Mouse (Mus musculus): ENCODE results near the gene Tcf25. TPM values are rescaled to one million over a fixed set of nuclear protein-coding genes. Genes with fewer than 3 reads are reported as not detected.

The Tcf25 gene
- polyA plus RNA-seq, 1 experiment from 2014 or later = 207 TPM

DNA sequence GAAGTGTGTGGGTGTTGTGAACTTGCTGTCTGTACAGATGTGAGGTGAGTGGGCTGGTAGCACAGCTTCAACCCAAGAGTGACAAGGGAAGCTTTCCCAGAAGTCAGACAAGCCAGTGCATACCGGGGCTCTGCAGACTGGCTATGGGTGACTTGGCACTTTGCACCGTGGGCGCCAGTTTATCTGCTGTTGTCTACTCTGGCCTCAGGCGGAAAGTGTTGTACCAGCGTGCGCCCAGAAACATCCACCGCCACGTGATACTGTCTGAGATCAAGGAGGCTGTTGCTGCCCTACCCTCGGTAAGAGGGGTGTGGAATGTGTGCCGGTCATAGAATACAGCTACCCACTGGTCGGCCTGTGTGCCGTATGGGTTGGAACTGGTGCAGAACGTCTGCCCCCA lies 24.8 kb downstream of the Tcf25 start:
- 95% methylated on average over 13 of the region's 13 CpGs for WGBS
- no peak overlapping the region for H3K4me2 ChIP-seq
- no peaks in the 10 kb centered on the region for H3K9me3 ChIP-seq (replicated peaks)
- H3K4me1 ChIP-seq = no peaks in the 10 kb centered on the region
- H3K4me3 ChIP-seq = no peak overlapping the region
- H3K9ac ChIP-seq = no peak overlapping the region
- H3K36me3 ChIP-seq (ENCODE audit: poor library complexity, severe bottlenecking) = peaks cover 99% of the 10 kb centered on the region
- H3K27me3 ChIP-seq = no peaks in the 10 kb centered on the region
- ATAC-seq = no peak
- no peak overlapping the region for H3K27ac ChIP-seq

- Histone ChIP-seq H3K4me3 (no peak overlapping the region), H3K36me3 (ENCODE audit: poor library complexity, severe bottlenecking) (peaks cover 66% of the 10 kb centered on the region), H3K27me3 (no peaks in the 10 kb centered on the region), H3K9me3 (replicated peaks) (no peaks in the 10 kb centered on the region), H3K4me2 (no peak overlapping the region), H3K9ac (no peak overlapping the region), H3K27ac (no peak overlapping the region), H3K4me1 (peaks cover 3% of the 10 kb centered on the region; the same call in 1 of the 2 replicates)
- 93% methylated on average over 9 of the region's 9 CpGs for WGBS
- no peak for ATAC-seq
Observed at GRCm38 (mm10) chr8:123401936-123402335, 28.4 kb downstream of the Tcf25 start.

GRCm38 (mm10) chr8:123402730-123403326 lies 29.3 kb downstream of the Tcf25 start:
- Histone ChIP-seq H3K27me3 (no peaks in the 10 kb centered on the region), H3K27ac (no peak overlapping the region), H3K9ac (no peak overlapping the region), H3K4me1 (peaks cover 8% of the 10 kb centered on the region; the same call in 1 of the 2 replicates), H3K9me3 (replicated peaks) (no peaks in the 10 kb centered on the region), H3K36me3 (ENCODE audit: poor library complexity, severe bottlenecking) (peaks cover 57% of the 10 kb centered on the region), H3K4me2 (no peak overlapping the region), H3K4me3 (no peak overlapping the region)
- WGBS = 93% methylated on average over 9 of the region's 9 CpGs
- no peak for ATAC-seq

- peaks cover 22% of the 10 kb centered on the region for H3K4me1 ChIP-seq
- peak overlapping the region; percentile 25; the same call in 1 of the 2 replicates for H3K27ac ChIP-seq
- H3K4me3 ChIP-seq = no peak overlapping the region
- no peak overlapping the region for H3K4me2 ChIP-seq
- peaks cover 40% of the 10 kb centered on the region for H3K36me3 ChIP-seq (ENCODE audit: poor library complexity, severe bottlenecking)
- H3K9me3 ChIP-seq (replicated peaks) = no peaks in the 10 kb centered on the region
- no peak overlapping the region for H3K9ac ChIP-seq
- no peak for ATAC-seq
- WGBS = 49% methylated on average over 8 of the region's 8 CpGs
- no peaks in the 10 kb centered on the region for H3K27me3 ChIP-seq
Observed at GRCm38 (mm10) chr8:123404521-123404920, 31.0 kb downstream of the Tcf25 start.

GRCm38 (mm10) chr8:123406786-123407185 lies 33.2 kb downstream of the Tcf25 start, which contains the start of gene Mc1r:
Gene Mc1r, plus strand, starts transcription at chr8:123407107.
- WGBS = 6% methylated on average over 4 of the region's 4 CpGs
- Histone ChIP-seq H3K4me3 (no peak within 1 kb of the TSS), H3K9ac (no peak within 1 kb of the TSS), H3K9me3 (replicated peaks) (no peaks in the 10 kb centered on the region), H3K4me2 (no peak within 1 kb of the TSS), H3K36me3 (ENCODE audit: poor library complexity, severe bottlenecking) (peaks cover 17% of the 10 kb centered on the region), H3K27ac (no peak within 1 kb of the TSS), H3K27me3 (no peaks in the 10 kb centered on the region), H3K4me1 (peaks cover 32% of the 10 kb centered on the region)
- ATAC-seq = no peak

- 90% methylated on average over 13 of the region's 13 CpGs for WGBS
- H3K4me3 ChIP-seq = no peak overlapping the region
- no peak overlapping the region for H3K4me2 ChIP-seq
- no peaks in the 10 kb centered on the region for H3K27me3 ChIP-seq
- peaks cover 32% of the 10 kb centered on the region for H3K4me1 ChIP-seq
- no peak overlapping the region for H3K27ac ChIP-seq
- no peaks in the 10 kb centered on the region for H3K9me3 ChIP-seq (replicated peaks)
- ATAC-seq = no peak
- H3K36me3 ChIP-seq (ENCODE audit: poor library complexity, severe bottlenecking) = peaks cover 10% of the 10 kb centered on the region
- H3K9ac ChIP-seq = no peak overlapping the region
Observed at GRCm38 (mm10) chr8:123407612-123408011, 34.1 kb downstream of the Tcf25 start.

GRCm38 (mm10) chr8:123408586-123409544 lies 35.3 kb downstream of the Tcf25 start:
- H3K4me1 ChIP-seq = peaks cover 42% of the 10 kb centered on the region
- H3K9me3 ChIP-seq (replicated peaks) = no peaks in the 10 kb centered on the region
- no peaks in the 10 kb centered on the region for H3K27me3 ChIP-seq
- H3K27ac ChIP-seq = peak overlapping the region; percentile 98; the same call in 1 of the 2 replicates
- 84% methylated on average over 9 of the region's 9 CpGs for WGBS
- peak overlapping the region; percentile 100 for H3K9ac ChIP-seq
- no peaks in the 10 kb centered on the region for H3K36me3 ChIP-seq (ENCODE audit: poor library complexity, severe bottlenecking)
- H3K4me3 ChIP-seq = peak overlapping the region; percentile 94; the same call in 1 of the 2 replicates
- H3K4me2 ChIP-seq = peak overlapping the region; percentile 93
- ATAC-seq = no peak

DNA sequence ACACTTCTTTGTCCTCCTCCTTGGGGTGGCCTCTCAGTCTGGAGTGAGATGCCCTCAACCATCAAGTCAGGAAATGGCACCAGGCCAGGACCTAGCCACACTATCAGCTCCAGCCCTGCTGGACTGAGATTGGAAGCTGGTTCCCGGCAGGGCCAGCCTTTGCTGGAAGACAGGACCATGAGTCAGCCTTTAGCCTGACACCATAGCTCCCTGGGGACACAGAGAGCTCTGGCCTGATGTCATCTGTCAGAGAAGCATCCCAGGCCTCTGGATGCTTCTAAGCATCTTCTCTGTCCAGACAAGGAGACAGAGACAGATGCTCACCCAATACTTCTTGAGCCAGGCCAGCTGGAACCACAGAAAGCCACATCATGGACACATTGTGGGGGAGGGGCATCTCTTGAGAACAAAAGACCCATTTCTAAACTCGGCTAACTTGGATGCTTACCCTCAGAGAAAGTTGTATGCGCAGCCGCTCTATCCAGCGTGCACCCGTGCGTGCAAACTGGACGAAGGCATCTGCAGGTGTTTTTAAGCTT lies 36.6 kb downstream of the Tcf25 start:
- ATAC-seq = no peak
- H3K36me3 ChIP-seq (ENCODE audit: poor library complexity, severe bottlenecking) = no peaks in the 10 kb centered on the region
- H3K9me3 ChIP-seq (replicated peaks) = no peaks in the 10 kb centered on the region
- peak overlapping the region; percentile 93 for H3K4me2 ChIP-seq
- peak overlapping the region; percentile 94 for H3K4me3 ChIP-seq
- H3K27me3 ChIP-seq = no peaks in the 10 kb centered on the region
- H3K9ac ChIP-seq = peak overlapping the region; percentile 100
- peak overlapping the region; percentile 98 for H3K27ac ChIP-seq
- H3K4me1 ChIP-seq = peaks cover 50% of the 10 kb centered on the region
- WGBS = 20% methylated on average over 8 of the region's 8 CpGs

- peaks cover 56% of the 10 kb centered on the region for H3K4me1 ChIP-seq
- no peaks in the 10 kb centered on the region for H3K9me3 ChIP-seq (replicated peaks)
- no peaks in the 10 kb centered on the region for H3K27me3 ChIP-seq
- no peaks in the 10 kb centered on the region for H3K36me3 ChIP-seq (ENCODE audit: poor library complexity, severe bottlenecking)
- H3K4me3 ChIP-seq = peak overlapping the region; percentile 94
- no peak; the same call in 1 of the 2 replicates for ATAC-seq
- peak overlapping the region; percentile 93 for H3K4me2 ChIP-seq
- H3K27ac ChIP-seq = peak overlapping the region; percentile 98
- H3K9ac ChIP-seq = peak overlapping the region; percentile 100
- 3% methylated on average over 11 of the region's 11 CpGs for WGBS
Observed at GRCm38 (mm10) chr8:123410788-123411187, 37.2 kb downstream of the Tcf25 start.

DNA sequence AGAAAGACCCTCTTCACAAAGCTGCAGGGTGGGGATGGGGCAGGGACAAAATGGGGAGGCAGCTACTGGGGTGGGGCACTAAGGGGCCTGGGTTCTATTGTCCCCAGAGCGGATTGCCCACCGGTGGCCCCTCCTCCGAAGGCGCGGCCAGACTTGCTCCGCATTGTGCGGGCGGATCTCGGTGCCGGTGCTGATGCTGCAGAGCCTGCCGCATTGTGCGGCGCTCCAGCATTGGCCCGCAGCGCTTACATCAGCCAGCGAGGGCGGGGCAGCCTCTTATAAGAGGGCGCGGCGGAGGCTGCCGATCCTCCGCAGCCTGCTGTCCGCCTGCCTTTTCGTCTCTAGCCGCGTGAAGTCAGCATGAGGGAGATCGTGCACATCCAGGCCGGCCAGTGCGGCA lies 37.7 kb downstream of the Tcf25 start, which contains the start of gene Tubb3:
Tubb3 (plus strand) TSS at position 179 of the 400 bp plus-strand sequence.
- Histone ChIP-seq H3K4me2 (peak within 1 kb of the TSS; percentile 93), H3K4me3 (peak within 1 kb of the TSS; percentile 94)
- ATAC-seq = peak; percentile 92

DNA sequence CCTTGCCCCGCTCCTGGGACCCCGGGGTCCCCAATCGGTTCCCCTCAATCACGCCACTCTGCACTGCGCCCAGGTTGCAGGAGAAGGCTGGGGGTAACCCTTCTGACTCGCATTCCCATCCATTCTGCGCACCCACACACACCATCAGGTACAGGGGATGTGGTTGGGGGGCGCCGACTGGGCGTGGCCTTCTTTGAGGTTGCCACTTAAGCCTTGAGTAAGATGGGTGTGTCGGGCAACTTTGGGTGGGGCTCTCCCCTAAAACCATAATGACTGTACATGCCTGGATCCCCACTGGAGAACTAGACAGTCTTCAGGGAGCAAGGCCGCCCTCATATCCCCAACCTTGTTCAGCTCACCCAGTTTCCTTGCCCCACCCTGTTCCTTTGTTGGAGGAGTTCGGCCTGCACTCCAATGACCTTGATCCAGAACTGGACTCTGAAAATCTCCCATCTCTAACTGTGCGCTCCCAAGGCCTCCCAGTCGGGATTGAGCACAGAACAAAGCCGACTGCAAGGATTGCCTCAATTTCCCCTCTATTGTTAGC lies 38.3 kb downstream of the Tcf25 start:
- H3K27ac ChIP-seq = peak overlapping the region; percentile 98
- H3K36me3 ChIP-seq (ENCODE audit: poor library complexity, severe bottlenecking) = peaks cover 2% of the 10 kb centered on the region
- peak overlapping the region; percentile 93 for H3K4me2 ChIP-seq
- peak; percentile 41 for ATAC-seq
- peaks cover 62% of the 10 kb centered on the region for H3K4me1 ChIP-seq
- no peaks in the 10 kb centered on the region for H3K9me3 ChIP-seq (replicated peaks)
- H3K4me3 ChIP-seq = peak overlapping the region; percentile 94
- no peaks in the 10 kb centered on the region for H3K27me3 ChIP-seq
- WGBS = under 1% methylated on average over 16 of the region's 16 CpGs
- peak overlapping the region; percentile 100 for H3K9ac ChIP-seq

More for the DNA sequence above, 37.7 kb downstream of the Tcf25 start, which contains the start of gene Tubb3:
- Histone ChIP-seq H3K27me3 (no peaks in the 10 kb centered on the region), H3K9ac (peak within 1 kb of the TSS; percentile 100), H3K9me3 (replicated peaks) (no peaks in the 10 kb centered on the region), H3K4me1 (peaks cover 58% of the 10 kb centered on the region), H3K27ac (peak within 1 kb of the TSS; percentile 98), H3K36me3 (ENCODE audit: poor library complexity, severe bottlenecking) (no peaks in the 10 kb centered on the region)
- WGBS = 0% methylated on average over 26 of the region's 29 CpGs
